Mouse (Mus musculus) left cerebral cortex, adult 9 months (tissue): ENCODE measurements at regions not wholly inside any gene's neighbourhood (a gene's known extent, or its start where the extent isn't known, plus 50 kb on each side); places are given as distances from the start of the nearest gene placed in this dataset.

ENCODE experiments used
- DNase-seq, 2 experiments: peaks; one replicate each; pipeline ENCODE4 v3.0.0; 2022; ENCODE audit warnings: low spot score in 2 of 2

- DNase-seq = no peak
Observed at GRCm38 (mm10) chr6:139027696-139028095, 369.4 kb upstream of the Igbp1b start.

GRCm38 (mm10) chr6:139014526-139014925 is 356.2 kb upstream of the Igbp1b start:
- no peak for DNase-seq

GRCm38 (mm10) chr6:139010501-139010900 is 352.2 kb upstream of the Igbp1b start:
- no peak for DNase-seq
